Mouse (Mus musculus): Measurements from ENCODE around the gene Dpep3.

Dpep3 gene

DNA sequence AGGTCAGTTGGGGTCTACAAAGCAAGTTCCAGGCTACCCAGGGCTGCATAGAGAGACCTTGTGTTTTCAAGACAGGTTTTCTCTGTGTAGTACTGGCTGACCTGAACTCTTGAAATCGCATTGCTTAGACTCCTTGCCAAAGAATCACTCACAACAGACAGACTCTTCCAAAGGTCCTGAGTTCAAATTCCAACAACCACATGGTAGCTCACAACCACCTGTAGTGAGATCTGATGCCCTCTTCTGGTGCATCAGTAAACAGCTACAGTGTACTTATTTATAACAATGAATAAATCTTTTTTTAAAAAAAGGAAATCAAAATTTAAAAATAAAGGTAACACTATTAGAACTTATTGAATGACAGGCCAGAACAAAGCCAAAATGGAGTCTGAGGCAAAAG lies 1.9 kb upstream of the Dpep3 start:
- DNase-seq (ENCODE audit: extremely low read depth, low read depth), result no peak

DNA sequence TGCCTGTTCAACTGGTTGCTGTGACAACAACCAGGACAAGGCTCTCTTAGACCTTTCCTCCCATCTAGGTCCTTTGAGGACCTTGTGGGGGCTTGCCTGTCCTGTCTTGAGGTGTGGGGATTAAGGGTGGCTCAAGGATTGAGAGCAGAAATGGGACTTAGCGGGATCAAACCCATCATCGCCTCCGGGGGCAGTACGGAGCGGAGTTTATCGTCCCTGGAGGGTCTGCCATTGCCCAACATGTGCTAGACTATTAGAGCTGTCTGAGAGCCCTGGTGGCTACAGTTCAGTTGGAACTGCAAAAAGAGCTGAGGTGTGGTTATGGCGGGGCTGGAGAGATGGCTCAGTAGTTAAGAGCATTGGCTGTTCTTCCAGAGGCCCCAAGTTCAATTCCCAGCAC lies 3.9 kb downstream of the Dpep3 start:
- DNase-seq (ENCODE audit: extremely low read depth, low read depth), result no peak

DNA sequence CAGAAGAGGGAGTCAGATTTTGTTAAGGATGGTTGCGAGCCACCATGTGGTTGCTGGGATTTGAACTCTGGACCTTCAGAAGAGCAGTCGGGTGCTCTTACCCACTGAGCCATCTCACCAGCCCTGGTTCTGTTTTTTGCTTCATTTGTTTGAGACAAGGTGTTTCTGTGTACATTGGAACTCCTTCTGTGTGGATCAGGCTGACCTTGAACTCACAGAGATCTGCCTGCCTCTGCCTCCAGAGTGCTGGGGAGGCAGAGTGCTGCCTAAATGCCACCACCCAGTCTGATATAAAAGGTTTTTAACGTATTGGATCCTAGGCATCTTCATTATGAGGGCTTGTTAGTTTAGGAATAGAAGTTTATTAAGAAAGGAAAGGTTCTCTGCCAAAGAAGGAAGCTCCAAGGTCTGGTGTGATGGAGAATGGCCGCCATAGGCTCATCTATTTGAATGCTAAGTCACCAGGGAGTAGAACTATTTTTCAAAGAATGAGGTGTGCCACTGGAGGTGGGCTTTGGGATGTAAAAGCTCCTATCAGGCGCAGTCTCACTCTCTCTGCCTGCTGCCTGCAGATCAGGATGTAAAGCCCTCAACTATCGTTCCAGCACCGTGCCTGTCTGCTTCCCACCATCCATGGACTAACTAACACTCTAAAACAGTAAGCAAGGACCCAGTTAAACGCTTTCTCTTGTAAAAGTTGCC lies 8.1 kb downstream of the Dpep3 start:
- no peak for DNase-seq (ENCODE audit: extremely low read depth, low read depth)

DNA sequence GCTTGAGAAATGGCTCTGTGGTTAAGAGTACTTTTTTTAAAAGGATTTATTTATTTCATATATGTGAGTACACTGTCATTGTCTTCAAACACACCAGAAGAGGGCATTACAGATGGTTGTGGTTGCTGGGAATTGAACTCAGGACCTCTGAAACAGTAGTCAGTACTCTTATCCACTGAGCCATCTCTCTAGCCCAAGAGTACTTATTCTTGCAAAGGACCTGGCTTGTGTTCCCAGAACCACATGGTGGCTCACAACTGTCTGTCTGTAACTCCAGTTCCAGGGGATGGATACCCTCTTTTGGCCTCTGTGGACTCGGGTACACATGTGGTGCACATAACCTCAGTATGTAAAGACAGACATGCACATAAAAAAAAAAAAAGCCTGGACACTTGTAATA lies 9.9 kb downstream of the Dpep3 start:
- DNase-seq (ENCODE audit: extremely low read depth, low read depth), result no peak

DNA sequence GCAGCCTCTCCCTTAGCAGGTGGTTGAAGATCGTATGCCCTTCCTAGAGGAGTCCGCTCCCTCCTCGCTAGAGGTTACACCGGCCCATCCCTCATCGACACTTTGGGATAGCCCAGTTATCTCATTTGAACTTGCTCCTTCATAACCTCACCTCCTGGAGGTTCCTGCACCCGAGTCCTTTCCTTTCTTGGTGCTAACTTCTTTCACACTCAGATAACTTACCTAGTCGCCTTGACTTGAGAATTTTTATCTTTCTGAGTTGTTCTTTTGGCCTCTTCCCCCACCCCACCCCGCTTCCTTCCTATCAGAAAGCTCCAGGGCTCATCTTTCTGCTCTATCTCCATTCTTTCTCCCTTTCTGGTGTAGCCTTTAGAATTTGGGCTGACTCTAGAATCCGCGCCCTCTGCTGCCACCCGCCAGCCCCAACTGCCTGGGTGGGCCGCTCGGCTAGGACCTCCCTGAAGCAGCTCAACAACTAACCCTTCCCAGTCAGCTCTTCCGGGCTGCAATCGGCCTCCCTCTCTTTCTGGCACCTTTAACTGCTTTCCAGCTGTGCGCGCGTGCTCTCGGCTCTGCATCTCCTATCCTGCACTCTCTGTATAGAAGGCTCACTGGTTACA lies 12.4 kb downstream of the Dpep3 start:
- peak; percentile 78 for DNase-seq (ENCODE audit: extremely low read depth, low read depth)

DNA sequence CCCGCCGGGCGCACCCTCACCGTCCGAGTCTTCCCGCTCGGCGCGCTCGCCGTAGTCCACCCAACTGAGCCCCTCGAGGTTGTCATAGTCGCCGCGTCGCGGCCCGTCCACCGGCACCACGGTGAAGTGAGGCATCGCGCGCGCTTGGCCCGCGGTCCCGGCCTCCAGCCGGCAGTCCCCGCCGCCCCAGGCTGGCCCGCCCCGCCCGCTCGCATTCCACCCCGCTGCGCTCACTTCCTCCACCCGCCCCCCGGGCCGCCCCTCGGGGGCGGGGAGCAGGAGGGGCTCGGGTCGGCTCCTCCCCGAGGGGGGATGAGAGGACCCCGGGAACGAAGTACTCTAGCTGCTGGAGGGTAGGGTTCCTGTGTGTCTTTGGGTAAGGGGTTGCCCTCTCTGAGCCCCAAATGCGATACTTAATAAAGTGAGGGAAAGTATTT lies 13.3 kb downstream of the Dpep3 start, which contains the start of gene Slc12a4:
TSS of gene Slc12a4 (minus strand) at position 193 of the 437 bp plus-strand sequence.
- DNase-seq (ENCODE audit: extremely low read depth, low read depth), result peak; percentile 51

DNA sequence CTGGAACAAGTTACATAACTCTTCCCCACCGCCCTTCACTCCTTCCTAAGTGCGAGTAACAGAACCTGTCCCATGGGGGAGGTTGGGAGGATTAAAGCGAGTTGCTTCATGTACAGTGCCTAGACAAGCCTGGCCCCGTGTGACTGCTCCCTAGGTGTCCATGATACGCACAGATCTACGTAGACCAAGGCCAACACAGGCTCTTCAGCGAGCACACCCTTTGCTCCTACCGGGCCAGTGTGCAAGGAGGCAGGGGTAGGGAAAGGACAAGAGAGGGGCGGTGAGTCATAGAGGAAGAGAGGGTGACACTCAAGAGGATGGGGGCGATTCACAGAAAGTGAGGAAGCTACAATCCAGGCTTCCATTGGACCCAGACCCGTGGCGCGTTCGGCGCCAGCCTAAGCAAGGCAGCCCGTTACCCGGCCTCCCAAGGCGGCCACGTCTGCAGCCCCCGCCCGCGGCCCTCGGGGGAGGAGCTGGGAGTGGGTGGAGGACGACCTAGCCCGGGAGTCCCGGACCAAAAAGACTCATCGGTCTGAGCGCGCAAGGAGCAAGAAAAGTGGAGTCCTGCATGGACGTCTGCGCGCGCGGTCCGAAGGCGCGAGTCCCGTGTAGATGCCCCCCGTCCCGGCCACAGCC lies 13.8 kb downstream of the Dpep3 start:
- DNase-seq (ENCODE audit: extremely low read depth, low read depth), result peak; percentile 42

DNA sequence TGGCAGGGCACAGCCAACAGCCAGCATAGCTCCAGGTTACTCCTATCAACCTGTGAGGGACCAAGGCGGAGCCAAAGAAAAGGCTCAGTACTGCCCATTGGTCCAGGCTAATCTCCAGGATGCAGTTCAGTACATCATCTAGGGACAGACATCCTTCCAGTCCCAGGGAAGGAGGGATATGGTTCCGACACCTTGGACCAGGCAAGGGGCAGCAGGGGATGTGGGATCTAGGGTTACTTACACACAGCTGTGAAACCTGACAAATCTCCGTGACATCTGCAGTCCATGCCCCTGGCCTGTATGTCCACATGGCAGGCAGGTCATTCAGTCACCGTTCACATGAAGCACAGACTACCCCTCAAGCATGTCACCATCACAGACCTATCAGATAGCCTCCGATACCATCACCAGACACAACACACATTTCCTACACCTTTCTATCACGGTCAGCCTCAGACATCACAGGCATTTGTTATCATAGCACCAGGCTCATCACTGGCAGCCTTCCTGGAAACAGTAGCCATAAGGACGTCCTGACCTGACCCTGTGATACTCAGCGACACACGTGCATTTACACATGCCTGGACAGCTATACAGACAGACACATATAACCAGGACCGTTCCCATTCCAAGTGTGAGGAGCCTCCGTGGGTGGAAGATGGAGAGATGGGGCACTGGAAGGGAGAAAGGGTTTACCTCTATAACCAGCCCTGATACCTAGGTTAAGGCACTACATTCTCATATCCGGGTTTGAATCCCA lies 14.5 kb downstream of the Dpep3 start:
- DNase-seq (ENCODE audit: extremely low read depth, low read depth), result no peak

DNA sequence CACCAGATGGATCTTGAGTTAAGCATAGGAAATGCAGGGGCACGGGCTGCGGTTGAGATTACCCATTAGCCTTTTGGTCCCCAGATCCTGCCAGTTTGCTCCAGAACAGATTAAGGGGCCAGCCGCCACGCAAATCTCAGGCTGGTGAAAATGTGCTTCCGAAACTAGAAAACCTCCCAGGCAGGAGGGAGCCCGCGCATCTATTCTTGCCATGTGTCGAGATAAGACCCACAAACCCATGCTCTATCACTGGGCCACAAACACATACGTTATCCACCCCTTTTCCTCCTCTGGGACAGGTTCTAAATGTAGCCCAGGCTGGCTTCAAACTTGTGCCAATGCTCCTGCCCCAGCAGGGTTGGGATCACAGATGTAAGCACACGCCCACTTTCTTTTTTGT lies 17.7 kb downstream of the Dpep3 start:
- DNase-seq (ENCODE audit: extremely low read depth, low read depth), result peak; percentile 31

DNA sequence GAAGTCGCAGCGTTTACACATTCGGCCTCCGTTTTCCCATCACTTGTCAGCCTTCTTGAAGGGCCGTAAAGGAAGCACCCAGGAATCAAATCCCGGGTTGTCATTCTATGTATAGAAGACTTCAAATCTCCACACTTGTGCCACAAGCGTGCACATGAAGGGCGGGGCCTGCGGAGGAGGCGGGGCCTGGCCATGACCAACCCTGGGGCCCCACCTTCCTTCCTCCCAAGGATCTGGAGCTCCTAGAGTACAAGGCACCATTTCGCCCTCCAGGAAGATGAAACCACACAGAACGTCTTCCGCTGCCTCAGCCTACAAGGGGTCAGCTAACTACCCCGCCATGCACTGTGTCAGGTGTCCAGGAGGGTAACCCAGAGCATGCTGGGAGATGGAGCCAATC lies 18.1 kb downstream of the Dpep3 start:
- DNase-seq (ENCODE audit: extremely low read depth, low read depth), result no peak

DNA sequence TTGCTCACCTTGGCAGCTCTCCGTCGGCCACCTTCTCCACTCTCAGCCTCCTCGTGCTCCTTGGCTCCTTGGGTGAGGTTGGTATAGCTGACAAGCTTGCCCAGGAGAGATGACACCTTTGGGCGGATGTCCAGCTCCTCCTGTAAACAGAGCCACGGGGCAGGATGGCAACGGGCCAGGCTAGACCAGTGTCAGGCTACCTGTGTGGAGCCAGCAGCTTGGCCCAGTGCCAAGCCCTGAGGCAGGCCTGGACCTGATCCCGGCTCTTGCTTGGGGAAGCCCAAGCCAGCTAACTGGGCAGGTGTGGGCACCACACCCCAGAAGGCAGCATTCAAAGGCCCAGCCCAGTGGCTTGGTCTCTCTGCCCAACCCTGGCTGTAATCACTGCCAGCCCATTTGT lies 19.9 kb downstream of the Dpep3 start:
- no peak for DNase-seq (ENCODE audit: extremely low read depth, low read depth)

DNA sequence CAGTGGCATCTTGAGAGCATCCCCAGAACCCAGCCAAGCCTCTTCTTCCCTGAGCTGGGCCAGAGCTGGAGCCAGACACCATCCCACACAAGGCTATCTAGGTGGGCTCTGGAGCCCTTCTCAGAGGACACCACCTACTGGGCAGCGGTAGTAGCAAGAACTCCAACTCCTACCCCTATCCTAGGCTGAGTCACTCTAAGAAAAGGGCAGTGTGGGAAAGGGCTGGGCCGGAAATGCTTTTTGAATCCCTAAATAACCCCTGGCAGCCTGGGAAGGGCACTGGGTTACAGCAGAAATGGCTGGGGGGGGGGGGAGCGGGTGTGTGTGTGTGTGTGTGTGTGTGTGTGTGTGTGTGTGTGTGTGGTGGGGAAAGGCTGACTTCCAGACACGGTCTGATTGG lies 21.4 kb downstream of the Dpep3 start:
- DNase-seq (ENCODE audit: extremely low read depth, low read depth), result no peak

DNA sequence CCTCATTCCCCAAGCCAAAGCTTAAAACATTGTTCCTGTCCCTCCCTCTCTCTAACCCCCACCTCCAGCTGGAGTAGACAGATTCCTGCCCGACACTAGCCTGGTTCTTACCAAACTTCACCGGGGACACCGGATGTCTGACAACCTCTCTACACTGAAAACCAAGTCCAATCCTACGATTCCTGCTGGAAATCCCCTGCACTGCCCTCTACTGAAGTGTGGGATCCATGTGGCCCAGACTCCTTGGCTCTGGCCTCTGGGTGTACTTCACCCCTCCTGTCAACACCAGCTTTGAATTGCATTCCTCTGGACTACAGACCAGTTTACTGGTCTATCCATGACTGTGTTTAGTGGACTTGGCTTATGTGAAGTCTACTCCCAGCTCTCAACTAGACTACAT lies 22.7 kb downstream of the Dpep3 start:
- no peak for DNase-seq (ENCODE audit: extremely low read depth, low read depth)

DNA sequence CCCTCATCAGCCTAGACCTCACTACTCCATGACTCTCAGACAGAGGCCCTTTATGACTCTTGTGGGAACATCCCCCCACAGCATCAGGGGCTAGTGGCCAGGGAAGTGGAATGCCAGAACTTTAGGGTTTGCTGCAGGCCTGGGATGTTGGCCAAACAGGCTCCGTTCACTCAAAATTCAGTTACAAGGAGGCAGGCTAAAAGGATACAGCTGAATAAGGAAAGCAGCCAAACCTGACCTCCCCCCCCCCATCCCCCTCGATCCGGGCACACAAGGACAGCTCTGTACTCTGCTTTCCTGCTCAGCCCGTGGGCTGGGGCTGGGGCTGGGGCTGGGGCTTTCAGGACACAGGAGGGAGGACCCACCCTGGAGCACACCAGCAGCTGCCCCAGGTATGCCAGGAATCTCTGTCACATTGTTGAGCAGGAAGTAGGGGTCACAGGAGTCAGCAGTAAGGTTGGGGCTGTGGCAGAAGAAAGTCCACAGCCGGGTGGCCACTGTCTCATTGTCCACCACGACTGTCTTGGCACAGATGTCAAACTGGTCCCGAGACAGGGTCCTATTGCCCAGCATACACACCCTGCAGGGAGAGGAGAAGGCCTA lies 28.1 kb downstream of the Dpep3 start:
- no peak for DNase-seq (ENCODE audit: extremely low read depth, low read depth)

DNA sequence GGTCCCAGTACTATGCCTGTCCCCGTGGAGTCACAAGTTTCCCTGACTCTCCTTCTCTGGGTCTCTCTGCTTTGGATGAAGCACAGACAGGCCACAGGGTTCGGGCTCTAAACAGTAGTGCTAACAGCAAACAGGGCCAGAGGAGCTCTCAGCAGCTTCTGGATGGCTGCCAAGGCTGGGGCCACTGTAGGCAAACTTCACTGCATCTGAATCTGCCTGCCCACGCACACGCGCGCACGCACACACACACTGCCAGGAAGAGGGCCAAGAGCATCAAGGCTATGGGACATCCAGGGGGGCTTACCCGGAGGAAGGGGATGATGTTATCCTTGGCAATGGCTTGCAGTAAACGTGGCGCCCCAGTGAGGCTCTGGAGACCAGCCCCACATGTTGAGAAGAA lies 29.9 kb downstream of the Dpep3 start:
- DNase-seq (ENCODE audit: extremely low read depth, low read depth), result no peak

DNA sequence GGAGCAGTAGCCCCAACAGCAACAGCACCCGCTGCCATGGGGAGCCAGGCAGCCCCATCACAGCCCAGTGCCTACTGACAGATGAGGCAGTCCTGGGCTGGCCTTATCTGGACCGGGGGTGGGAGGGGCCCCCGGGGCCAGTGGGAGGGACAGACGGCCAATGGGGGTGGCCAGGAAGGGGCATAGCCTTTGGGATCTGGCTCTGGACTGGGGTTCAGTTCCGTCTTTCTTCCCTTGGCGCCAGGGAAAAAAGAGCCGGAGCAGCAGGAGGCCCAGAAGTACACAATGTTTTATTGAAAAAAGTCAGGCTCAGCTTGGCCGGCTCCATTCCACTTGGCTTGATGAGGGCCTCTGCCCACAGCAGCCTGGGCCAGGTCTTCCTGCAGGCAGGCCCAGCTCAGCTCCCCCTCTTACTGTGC lies 35.9 kb downstream of the Dpep3 start, which contains the start of gene Lcat:
TSS of gene Lcat (minus strand) at position 62 of the 419 bp plus-strand sequence.
- DNase-seq (ENCODE audit: extremely low read depth, low read depth), result no peak

DNA sequence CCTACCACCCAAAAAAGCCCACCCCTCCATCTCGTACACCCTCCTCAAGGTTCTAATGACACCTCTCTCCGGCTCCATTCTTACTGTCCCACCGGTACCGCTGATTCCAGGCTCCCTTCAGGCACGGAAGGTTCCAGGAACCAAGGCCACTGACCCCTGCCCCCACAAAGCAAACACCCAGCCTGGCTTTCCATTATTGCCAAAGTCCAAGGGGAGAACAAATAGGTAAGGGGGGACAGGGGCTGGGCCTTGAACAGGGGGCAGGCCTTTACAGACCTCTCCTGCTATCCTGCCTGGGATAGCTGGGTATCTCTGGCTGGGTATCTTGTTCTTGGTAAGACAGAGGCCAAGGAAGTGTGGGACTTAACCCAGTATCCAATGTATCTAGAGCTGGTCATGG lies 36.7 kb downstream of the Dpep3 start:
- DNase-seq (ENCODE audit: extremely low read depth, low read depth), result no peak

DNA sequence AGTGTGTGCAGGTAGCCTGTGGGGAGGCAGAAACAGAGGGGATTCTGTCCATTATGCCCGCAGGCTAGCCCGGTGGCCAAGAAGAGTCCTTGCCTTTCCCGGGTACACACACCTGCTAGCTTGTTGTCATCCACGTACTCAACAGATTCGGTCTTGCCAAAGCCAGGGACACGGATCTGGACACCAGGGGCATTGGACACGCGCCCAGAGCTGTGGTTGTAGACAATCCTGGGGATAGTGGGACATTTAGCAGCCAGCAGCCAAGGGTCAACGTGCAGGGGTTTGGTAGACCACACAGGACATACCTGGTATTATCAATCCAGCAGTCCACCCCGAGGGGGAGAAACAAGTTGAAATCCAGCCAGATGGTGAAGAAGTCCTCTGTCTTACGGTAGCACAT lies 37.2 kb downstream of the Dpep3 start:
- no peak for DNase-seq (ENCODE audit: extremely low read depth, low read depth)

DNA sequence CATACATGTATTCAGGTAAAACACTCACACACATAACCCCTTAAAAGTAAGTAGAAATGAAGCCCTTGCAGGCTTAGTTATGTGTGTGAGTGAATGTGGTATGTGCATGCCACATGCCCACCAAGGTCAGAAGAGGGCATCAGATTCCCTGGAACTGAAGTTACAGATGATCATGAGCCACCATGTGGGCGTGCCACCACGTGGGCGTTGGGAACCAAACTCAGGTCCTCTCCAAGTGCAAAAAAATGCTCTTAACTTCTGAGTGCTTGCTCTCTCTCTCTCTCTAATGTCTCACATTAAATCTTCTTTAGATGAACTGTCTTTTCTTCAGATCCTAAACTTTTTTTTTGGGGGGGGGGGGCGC lies 40.9 kb downstream of the Dpep3 start, which contains the start of gene Psmb10:
TSS of gene Psmb10 (minus strand) at position 139 of the 364 bp plus-strand sequence.
- peak; percentile 39 for DNase-seq (ENCODE audit: extremely low read depth, low read depth)

DNA sequence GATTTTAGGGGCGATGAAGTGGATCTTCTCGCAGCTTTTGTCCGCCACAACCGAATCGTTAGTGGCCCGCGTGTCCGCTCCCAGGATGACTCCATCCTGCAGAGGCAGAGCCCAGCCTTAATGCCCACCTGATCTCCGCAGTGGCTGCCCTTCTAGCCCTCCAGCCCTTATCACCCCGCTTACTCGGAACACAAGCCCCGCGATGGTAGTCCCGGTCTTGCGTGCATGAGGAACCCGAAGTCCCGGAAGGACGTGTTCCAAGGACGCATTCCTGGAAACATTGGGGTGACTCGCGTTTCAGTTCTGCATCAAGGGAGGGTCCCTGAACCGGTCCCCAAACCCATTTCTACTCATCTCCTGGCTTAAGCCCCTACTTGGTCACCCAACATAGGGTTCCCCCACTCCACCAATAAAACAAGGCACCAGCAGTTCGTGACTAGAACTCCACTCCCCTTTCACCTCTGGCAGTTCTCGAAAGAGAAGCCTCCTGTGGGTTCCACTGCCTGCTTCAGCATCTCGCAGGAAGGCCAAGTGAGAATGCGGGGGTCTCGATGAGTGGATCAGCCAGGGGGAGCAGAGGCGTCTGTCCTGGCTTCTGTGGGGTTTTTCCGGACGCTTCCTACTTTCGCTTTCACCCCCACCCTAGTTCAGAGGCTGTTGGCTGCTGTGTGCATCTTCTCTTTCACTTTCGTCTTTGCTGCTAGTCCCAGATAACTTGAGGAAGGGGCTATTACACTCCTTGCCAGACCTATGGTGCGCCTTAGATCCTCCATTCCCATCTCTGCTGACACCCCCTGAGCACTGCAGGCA lies 41.5 kb downstream of the Dpep3 start:
- peak; percentile 36 for DNase-seq (ENCODE audit: extremely low read depth, low read depth)

Measured in MEL-GATA-1-ER (cell line).